Mouse (Mus musculus) forebrain, embryonic 14.5 days (tissue): ENCODE results near the gene F5. TPM values are rescaled to one million over a fixed set of nuclear protein-coding genes. Genes with fewer than 3 reads are reported as not detected.

Experiments
- ATAC-seq: fragments of 200-750 bp; cut with Nextera tagmentation; 2 replicates; pipeline ENCODE4 v1.8.0; 2017; ENCODE audit warnings: mild to moderate bottlenecking, moderate library complexity
- DNase-seq: peaks from one replicate; pipeline ENCODE4 v3.0.0-alpha.2; 2015; ENCODE audit warnings: low spot score
- H3K27ac ChIP-seq: fragments of 300-500 bp; sonication (generic); 2 replicates; pipeline ENCODE4 v1.5.1; 2014; ENCODE audit warnings: low read depth, mild to moderate bottlenecking, control low read depth, low read length, moderate library complexity
- H3K27me3 ChIP-seq: fragments of 300-500 bp; sonication (generic); replicated peaks from 2 replicates; pipeline ENCODE4 v1.6.1; 2014; ENCODE audit warnings: low read length, control low read depth, mixed read lengths; ENCODE audit not compliant: control insufficient read depth, insufficient read depth
- H3K36me3 ChIP-seq: fragments of 300-500 bp; sonication (generic); 2 replicates; pipeline ENCODE4 v1.6.1; 2014; ENCODE audit warnings: low read length, control low read depth; ENCODE audit not compliant: control insufficient read depth, insufficient read depth
- H3K4me1 ChIP-seq: fragments of 300-500 bp; sonication (generic); 2 replicates; pipeline ENCODE4 v1.6.1; 2014; ENCODE audit warnings: antibody characterized with exemption, low read length, control low read depth; ENCODE audit not compliant: control insufficient read depth, insufficient read depth
- H3K4me2 ChIP-seq: fragments of 300-500 bp; sonication (generic); 2 replicates; pipeline ENCODE4 v1.6.1; 2014; ENCODE audit warnings: mild to moderate bottlenecking, control low read depth, low read length
- H3K4me3 ChIP-seq: fragments of 300-500 bp; sonication (generic); 2 replicates; pipeline ENCODE4 v1.5.1; 2014; ENCODE audit warnings: low read depth, low read length, control low read depth
- H3K9ac ChIP-seq: fragments of 300-500 bp; sonication (generic); 2 replicates; pipeline ENCODE4 v1.6.1; 2014; ENCODE audit warnings: mild to moderate bottlenecking, low read length, control low read depth, moderate library complexity
- H3K9me3 ChIP-seq: fragments of 300-500 bp; sonication (generic); replicated peaks from 2 replicates; pipeline ENCODE4 v1.6.1; 2016; ENCODE audit warnings: low read length, control low read depth, mixed read lengths; ENCODE audit not compliant: control insufficient read depth
- WGBS: fragments of 180-500 bp; shearing (Covaris S2); extraction: QIAGEN DNeasy Blood & Tissue Kit; methylation state at CpG from one replicate; pipeline ENCODE4 v1.1.7; 2014; 5-methylcytosine and 5-hydroxymethylcytosine counted together
- polyA plus RNA-seq: library from polyadenylated mRNA; unstranded; fragments of >200 nt; fragmentation: Nextera tagmentation; extraction: Ambion mirVana; gene quantifications from 2 replicates; pipeline ENCODE4 v1.2.1, GENCODE M21; 2014

The F5 gene
- polyA plus RNA-seq, result 0.17 and 0.20 TPM in 2 replicates

DNA sequence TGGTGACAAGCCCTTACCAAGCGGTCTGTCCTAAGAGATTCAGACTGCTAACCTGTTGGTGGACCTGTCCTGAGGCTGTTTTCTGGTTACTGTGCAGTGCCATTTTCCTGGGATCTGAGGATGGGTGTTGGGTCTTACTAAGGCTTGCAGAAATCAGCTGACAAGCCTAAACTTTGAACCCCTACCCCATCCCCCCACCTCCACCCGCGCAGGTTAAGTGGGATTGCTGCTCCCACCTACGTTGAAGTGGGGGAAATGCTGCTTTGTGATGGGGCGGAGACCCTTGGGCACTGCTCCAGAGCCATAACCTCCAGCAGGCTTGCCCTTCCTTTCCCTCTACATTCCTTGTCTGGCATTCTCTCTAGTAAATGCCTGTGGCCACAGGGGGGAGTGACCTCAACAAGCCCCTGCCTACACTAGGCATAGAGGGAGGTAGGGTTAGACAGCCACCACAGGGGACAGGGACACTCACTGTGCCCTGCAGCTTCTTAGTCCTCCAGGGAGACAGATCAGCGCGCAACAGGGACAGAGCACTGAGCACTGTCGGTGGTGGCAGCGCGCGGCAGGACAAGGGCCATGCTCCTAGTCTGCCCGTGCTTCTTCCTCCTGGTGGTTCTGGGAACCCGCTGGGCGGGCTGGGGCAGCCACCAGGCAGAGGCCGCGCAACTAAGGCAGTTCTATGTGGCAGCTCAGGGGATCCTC lies at the start of gene F5:
Gene F5, plus strand, starts transcription at position 452 of the 702 bp plus-strand sequence.
- Histone ChIP-seq H3K27me3 (no peaks in the 10 kb centered on the region), H3K4me2 (no peak within 1 kb of the TSS), H3K4me3 (no peak within 1 kb of the TSS), H3K36me3 (no peaks in the 10 kb centered on the region), H3K27ac (no peak within 1 kb of the TSS), H3K4me1 (no peaks in the 10 kb centered on the region), H3K9me3 (no peaks in the 10 kb centered on the region), H3K9ac (no peak within 1 kb of the TSS)
- 13% methylated on average over 16 of the region's 16 CpGs for WGBS
- DNase-seq (no peak), ATAC-seq (no peak)

DNA sequence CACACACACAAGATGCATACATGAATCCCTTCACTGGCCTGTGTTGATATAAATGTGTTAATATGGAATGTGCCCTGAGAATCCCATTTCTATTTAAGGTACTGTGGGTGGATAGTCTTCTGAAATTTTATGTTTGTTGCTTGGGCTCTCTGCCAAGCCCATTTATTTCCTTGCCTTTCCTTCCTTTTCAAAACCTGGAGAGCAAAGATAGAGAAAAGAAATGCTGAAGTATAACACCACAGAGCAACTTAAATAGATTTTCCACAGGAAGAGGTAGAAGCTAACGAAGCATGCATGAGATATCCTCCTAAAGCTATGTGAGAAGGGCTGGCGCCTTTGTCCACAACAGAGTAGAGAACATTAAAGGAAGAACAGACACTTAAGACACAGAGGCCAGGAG lies 41.9 kb upstream of the F5 start:
- Histone ChIP-seq H3K9ac (no peak overlapping the region), H3K4me3 (no peak overlapping the region), H3K9me3 (no peaks in the 10 kb centered on the region), H3K4me2 (no peak overlapping the region), H3K27ac (no peak overlapping the region), H3K36me3 (no peaks in the 10 kb centered on the region), H3K27me3 (no peaks in the 10 kb centered on the region), H3K4me1 (no peaks in the 10 kb centered on the region)
- WGBS, result 90% methylated on average over 2 of the region's 2 CpGs
- ATAC-seq (no peak), DNase-seq (no peak)

DNA sequence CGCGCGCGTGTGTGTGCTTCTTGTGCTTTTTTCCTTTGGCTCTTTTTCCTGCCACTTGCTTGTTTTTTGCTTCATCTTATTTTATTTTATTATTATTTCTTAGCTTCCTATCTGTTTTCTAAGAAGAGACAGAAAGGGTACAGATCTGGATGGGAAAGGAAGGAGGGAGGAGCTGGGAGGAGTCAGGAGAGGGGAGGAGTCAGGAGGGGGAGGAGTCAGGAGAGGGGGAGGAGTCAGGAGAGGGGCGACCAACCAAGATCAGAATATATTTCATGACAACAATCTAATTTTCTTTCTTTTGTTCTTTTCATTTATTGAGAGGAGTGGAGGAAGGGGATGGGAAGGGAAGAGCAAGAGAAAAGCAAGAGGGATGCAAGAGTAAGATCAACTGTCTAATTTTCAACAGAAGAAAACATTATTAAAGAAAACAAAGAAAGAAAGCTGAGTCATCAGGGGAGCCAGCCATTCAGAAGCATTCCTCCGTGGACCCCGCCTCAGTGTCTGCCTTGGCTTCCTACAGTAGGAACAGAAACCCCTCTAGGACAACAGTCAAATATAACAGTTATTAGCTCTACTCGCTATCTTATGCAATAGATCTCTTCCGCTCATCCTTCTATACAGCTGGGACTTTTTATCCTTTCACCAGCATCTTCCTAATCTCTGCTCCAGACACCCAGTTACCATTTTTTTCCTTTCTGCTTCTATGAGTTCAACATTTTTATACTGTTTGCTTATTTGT lies 40.9 kb upstream of the F5 start:
- DNase-seq, result no peak
- Histone ChIP-seq H3K27ac (no peak overlapping the region), H3K9me3 (no peaks in the 10 kb centered on the region), H3K36me3 (no peaks in the 10 kb centered on the region), H3K27me3 (no peaks in the 10 kb centered on the region), H3K4me1 (no peaks in the 10 kb centered on the region), H3K4me3 (no peak overlapping the region), H3K4me2 (no peak overlapping the region), H3K9ac (no peak overlapping the region)
- no peak for ATAC-seq
- 93% methylated on average over 9 of the region's 9 CpGs for WGBS

- H3K9me3 ChIP-seq, result no peaks in the 10 kb centered on the region
- DNase-seq (no peak), ATAC-seq (no peak)
- H3K4me1 ChIP-seq, result no peaks in the 10 kb centered on the region
- no peak overlapping the region for H3K4me2 ChIP-seq
- H3K27ac ChIP-seq, result no peak overlapping the region
- H3K9ac ChIP-seq, result no peak overlapping the region
- H3K4me3 ChIP-seq, result no peak overlapping the region
- WGBS, result 86% methylated on average over 5 of the region's 5 CpGs
- no peaks in the 10 kb centered on the region for H3K36me3 ChIP-seq
- no peaks in the 10 kb centered on the region for H3K27me3 ChIP-seq
Measured at GRCm38 (mm10) chr1:164114280-164114679, 37.4 kb upstream of the F5 start.

DNA sequence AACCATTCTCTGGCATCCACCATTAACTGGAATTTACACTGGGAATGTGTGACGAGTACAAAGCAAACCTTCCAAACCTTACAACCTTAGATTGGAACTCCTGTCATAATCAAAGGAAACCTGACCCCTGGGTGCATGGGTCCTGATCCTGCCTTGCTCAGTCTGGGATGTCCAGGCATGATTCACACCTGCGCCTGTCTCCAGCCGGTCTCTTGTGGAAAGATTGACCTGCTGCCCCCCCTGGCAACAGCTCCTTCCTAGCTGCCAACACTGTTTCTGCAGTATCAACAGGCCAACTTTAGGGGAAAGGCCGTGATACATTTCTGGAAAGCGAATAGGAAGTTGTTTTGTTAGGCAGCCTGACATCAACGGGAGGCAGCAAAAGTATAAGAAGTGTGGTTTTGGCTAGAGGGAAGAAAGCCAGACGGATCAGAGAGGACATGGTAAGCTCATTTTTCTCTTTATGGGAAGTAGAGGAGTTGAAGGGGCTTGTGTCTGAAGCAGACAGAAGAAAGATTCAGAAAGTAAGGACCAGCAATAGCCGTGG lies 36.6 kb upstream of the F5 start, which contains the start of gene Selp:
Gene Selp, plus strand, starts transcription at position 318 of the 547 bp plus-strand sequence.
- Histone ChIP-seq H3K4me1 (no peaks in the 10 kb centered on the region), H3K9ac (no peak within 1 kb of the TSS), H3K27me3 (no peaks in the 10 kb centered on the region), H3K9me3 (no peaks in the 10 kb centered on the region), H3K4me2 (no peak within 1 kb of the TSS), H3K4me3 (no peak within 1 kb of the TSS), H3K36me3 (no peaks in the 10 kb centered on the region), H3K27ac (no peak within 1 kb of the TSS)
- DNase-seq (peak; percentile 1), ATAC-seq (no peak)
- WGBS, result 57% methylated on average over 8 of the region's 8 CpGs

- H3K9ac ChIP-seq, result no peak overlapping the region
- ATAC-seq (no peak), DNase-seq (peak; percentile 1)
- no peaks in the 10 kb centered on the region for H3K36me3 ChIP-seq
- 43% methylated on average over 6 of the region's 6 CpGs for WGBS
- no peak overlapping the region for H3K4me3 ChIP-seq
- H3K27me3 ChIP-seq, result no peaks in the 10 kb centered on the region
- no peaks in the 10 kb centered on the region for H3K9me3 ChIP-seq
- H3K27ac ChIP-seq, result no peak overlapping the region
- no peak overlapping the region for H3K4me2 ChIP-seq
- no peaks in the 10 kb centered on the region for H3K4me1 ChIP-seq
Measured at GRCm38 (mm10) chr1:164115647-164116046, 36.0 kb upstream of the F5 start.

GRCm38 (mm10) chr1:164117869-164118268 lies 33.8 kb upstream of the F5 start:
- DNase-seq, result no peak
- no peak overlapping the region for H3K4me3 ChIP-seq
- no peaks in the 10 kb centered on the region for H3K4me1 ChIP-seq
- H3K4me2 ChIP-seq, result no peak overlapping the region
- no peaks in the 10 kb centered on the region for H3K27me3 ChIP-seq
- 92% methylated on average over 6 of the region's 6 CpGs for WGBS
- H3K27ac ChIP-seq, result no peak overlapping the region
- no peaks in the 10 kb centered on the region for H3K36me3 ChIP-seq
- no peaks in the 10 kb centered on the region for H3K9me3 ChIP-seq
- no peak for ATAC-seq
- H3K9ac ChIP-seq, result no peak overlapping the region

GRCm38 (mm10) chr1:164119892-164120776 lies 31.5 kb upstream of the F5 start:
- ATAC-seq, result no peak
- H3K9ac ChIP-seq, result no peak overlapping the region

More at GRCm38 (mm10) chr1:164119892-164120776, 31.5 kb upstream of the F5 start:
- H3K9me3 ChIP-seq, result no peaks in the 10 kb centered on the region
- no peaks in the 10 kb centered on the region for H3K36me3 ChIP-seq
- H3K27ac ChIP-seq, result no peak overlapping the region
- no peaks in the 10 kb centered on the region for H3K4me1 ChIP-seq
- no peak overlapping the region for H3K4me2 ChIP-seq
- no peak overlapping the region for H3K4me3 ChIP-seq
- no peak for DNase-seq
- no peaks in the 10 kb centered on the region for H3K27me3 ChIP-seq
- 93% methylated on average over 3 of the region's 3 CpGs for WGBS
